Mouse (Mus musculus) embryonic facial prominence, embryonic 11.5 days (tissue): ENCODE data around the gene Amph. TPM values are rescaled to one million over a fixed set of nuclear protein-coding genes. Genes with fewer than 3 reads are reported as not detected.
"Not testable (repeated sequence)": the region's sequence is repeated elsewhere in the genome, so short reads cannot be mapped to it uniquely, and the experiment has no call there.

Experiments used
- ATAC-seq: fragments of 200-750 bp; cut with Nextera tagmentation; replicated peaks from 2 replicates; pipeline ENCODE4 v1.8.0; 2017; ENCODE audit warnings: low read depth; ENCODE audit not compliant: insufficient number of reproducible peaks, low FRiP score, low TSS enrichment
- DNase-seq: peaks from one replicate; pipeline ENCODE4 v3.0.0-alpha.2; 2015; ENCODE audit warnings: low spot score
- H3K27ac ChIP-seq: fragments of 300-500 bp; sonication (generic); replicated peaks from 2 replicates; pipeline ENCODE4 v1.5.1; 2014; ENCODE audit warnings: mild to moderate bottlenecking, low read depth, low read length, control low read depth
- H3K27me3 ChIP-seq: fragments of 300-500 bp; sonication (generic); 2 replicates; pipeline ENCODE4 v1.6.1; 2014; ENCODE audit warnings: mild to moderate bottlenecking, low read length, moderate library complexity, mixed read lengths; ENCODE audit not compliant: control insufficient read depth, insufficient read depth
- H3K36me3 ChIP-seq: fragments of 300-500 bp; sonication (generic); replicated peaks from 2 replicates; pipeline ENCODE4 v1.6.1; 2014; ENCODE audit warnings: low read depth, mild to moderate bottlenecking, low read length, moderate library complexity, mixed read lengths; ENCODE audit not compliant: control insufficient read depth, insufficient read depth
- H3K4me1 ChIP-seq: fragments of 300-500 bp; sonication (generic); 2 replicates; pipeline ENCODE4 v1.6.1; 2014; ENCODE audit warnings: low read length, mixed read lengths; ENCODE audit not compliant: control insufficient read depth, insufficient read depth
- H3K4me2 ChIP-seq: fragments of 300-500 bp; sonication (generic); 2 replicates; pipeline ENCODE4 v1.6.1; 2014; ENCODE audit warnings: low read depth, mild to moderate bottlenecking, control low read depth, low read length, moderate library complexity
- H3K4me3 ChIP-seq: fragments of 300-500 bp; sonication (generic); 2 replicates; pipeline ENCODE4 v1.5.1; 2014; ENCODE audit warnings: low read depth, low read length, control low read depth
- H3K9ac ChIP-seq: fragments of 300-500 bp; sonication (generic); replicated peaks from 2 replicates; pipeline ENCODE4 v1.6.1; 2014; ENCODE audit warnings: mild to moderate bottlenecking, control low read depth, low read length
- H3K9me3 ChIP-seq: fragments of 300-500 bp; sonication (generic); replicated peaks from 2 replicates; pipeline ENCODE4 v1.6.1; 2016; ENCODE audit warnings: mild to moderate bottlenecking, low read length, inconsistent platforms, mixed read lengths; ENCODE audit not compliant: control insufficient read depth
- WGBS: fragments of 180-500 bp; shearing (Covaris S2); extraction: QIAGEN DNeasy Blood & Tissue Kit; methylation state at CpG from one replicate; pipeline ENCODE4 v1.1.7; 2014; 5-methylcytosine and 5-hydroxymethylcytosine counted together
- polyA plus RNA-seq: library from polyadenylated mRNA; unstranded; fragments of >200 nt; fragmentation: Nextera tagmentation; extraction: Ambion mirVana; gene quantifications from 2 replicates; pipeline ENCODE4 v1.2.1, GENCODE M21; 2014

Amph gene
- polyA plus RNA-seq, 1 experiment from 2014 or later = 3.6 TPM

DNA sequence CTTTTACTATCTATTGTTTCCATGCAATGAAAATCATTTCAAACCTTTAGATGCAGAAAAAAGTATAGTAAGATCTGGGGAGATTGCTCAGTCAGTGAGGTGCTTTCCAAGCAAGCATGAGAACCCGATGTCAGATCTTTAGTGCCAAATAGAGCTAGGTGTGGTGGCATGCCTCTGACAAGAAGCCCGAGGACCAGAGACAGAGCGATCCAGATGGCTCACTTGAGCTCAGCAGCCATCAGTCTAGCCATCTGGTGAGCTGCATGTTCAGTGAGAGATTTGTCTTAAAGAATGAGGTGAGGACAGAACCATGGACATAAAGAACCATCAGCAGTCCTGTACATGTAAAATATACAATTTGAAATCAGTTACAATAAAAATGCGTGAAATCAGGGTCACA is 149.1 kb downstream of the Amph start:
- DNase-seq (no peak), ATAC-seq (no peak)
- Histone ChIP-seq H3K27ac (no peak overlapping the region), H3K4me2 (no peak overlapping the region), H3K27me3 (no peaks in the 10 kb centered on the region), H3K9ac (no peak overlapping the region), H3K4me1 (no peaks in the 10 kb centered on the region), H3K4me3 (no peak overlapping the region), H3K36me3 (no peaks in the 10 kb centered on the region), H3K9me3 (no peaks in the 10 kb centered on the region)
- WGBS = 87% methylated on average over 4 of the region's 4 CpGs

DNA sequence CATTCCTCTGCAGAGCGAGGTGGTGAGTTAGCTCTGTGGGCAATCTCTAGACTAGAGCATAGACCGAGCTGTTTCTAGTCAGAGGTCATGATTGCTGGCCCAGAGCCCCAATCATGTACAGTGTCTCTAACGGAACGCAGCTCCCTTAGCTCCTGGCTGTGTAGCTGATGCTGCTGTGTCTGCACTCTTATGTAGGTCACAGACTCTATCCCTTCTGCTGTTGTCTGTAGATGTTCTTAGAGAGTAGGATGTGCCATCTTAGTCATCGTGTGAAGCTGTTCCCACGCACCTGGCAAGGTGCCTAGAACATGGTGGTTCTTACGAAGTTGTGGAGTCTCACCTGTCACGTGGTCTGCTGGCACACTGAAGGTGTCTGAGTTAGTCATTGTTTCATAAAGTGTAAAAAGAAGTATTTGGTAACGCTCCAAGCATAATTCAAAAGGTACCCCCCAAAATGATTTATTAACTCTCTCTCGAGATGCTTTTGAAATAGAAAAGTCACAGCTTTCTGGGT is 153.9 kb downstream of the Amph start:
- Histone ChIP-seq H3K4me1 (no peaks in the 10 kb centered on the region), H3K4me2 (no peak overlapping the region), H3K9me3 (no peaks in the 10 kb centered on the region), H3K4me3 (no peak overlapping the region), H3K27ac (no peak overlapping the region), H3K36me3 (no peaks in the 10 kb centered on the region), H3K27me3 (no peaks in the 10 kb centered on the region), H3K9ac (no peak overlapping the region)
- no peak for ATAC-seq
- WGBS = 87% methylated on average over 10 of the region's 10 CpGs
- no peak for DNase-seq

DNA sequence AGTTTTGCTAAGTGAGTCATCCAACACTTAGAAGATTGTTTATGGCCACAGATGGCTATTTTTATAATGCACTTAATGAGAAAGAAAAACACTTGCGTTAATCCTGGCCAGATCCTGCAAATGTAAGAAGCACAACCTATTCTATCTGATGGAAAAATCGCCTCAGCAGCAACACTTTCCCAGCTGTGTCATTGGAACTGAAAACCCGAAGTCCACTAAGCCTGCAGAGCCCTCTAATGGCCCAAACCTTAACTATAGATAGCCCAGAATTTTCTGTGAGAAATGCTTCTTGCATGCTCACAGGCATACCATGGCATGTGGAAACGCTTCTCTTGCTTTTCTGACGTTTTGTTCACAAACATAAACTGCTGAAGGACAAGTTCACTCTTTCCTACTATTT is 158.4 kb downstream of the Amph start:
- Histone ChIP-seq H3K9ac (no peak overlapping the region), H3K27ac (no peak overlapping the region), H3K9me3 (no peaks in the 10 kb centered on the region), H3K27me3 (no peaks in the 10 kb centered on the region), H3K4me2 (no peak overlapping the region), H3K4me1 (no peaks in the 10 kb centered on the region), H3K36me3 (no peaks in the 10 kb centered on the region), H3K4me3 (no peak overlapping the region)
- ATAC-seq = no peak
- peak; percentile 3 for DNase-seq
- 58% methylated on average over 5 of the region's 5 CpGs for whole genome bisulfite sequencing

DNA sequence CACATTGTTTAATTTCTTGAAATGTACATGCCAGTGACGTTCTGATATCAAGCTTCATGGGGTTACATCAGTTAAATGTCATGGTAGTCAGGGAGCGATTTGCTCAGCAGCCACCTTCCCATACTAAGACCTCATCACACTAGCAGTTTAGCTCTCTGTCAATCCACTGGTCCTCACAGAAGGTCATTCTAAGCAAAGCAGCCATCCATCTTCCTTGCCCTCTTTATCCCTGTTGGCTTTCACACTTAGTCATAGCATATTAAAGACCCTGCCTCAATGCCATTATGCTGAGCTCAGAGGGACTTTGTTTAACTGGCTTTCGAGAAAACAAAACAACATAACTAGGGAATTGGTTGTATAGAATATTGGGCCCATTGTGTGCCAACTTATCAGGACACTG is 161.3 kb downstream of the Amph start:
- WGBS = 78% methylated on average over 3 of the region's 3 CpGs
- Histone ChIP-seq H3K9me3 (no peaks in the 10 kb centered on the region), H3K27ac (no peak overlapping the region), H3K27me3 (no peaks in the 10 kb centered on the region), H3K9ac (no peak overlapping the region), H3K4me1 (no peaks in the 10 kb centered on the region), H3K4me3 (no peak overlapping the region), H3K4me2 (no peak overlapping the region), H3K36me3 (no peaks in the 10 kb centered on the region)
- no peak for ATAC-seq
- DNase-seq = no peak

DNA sequence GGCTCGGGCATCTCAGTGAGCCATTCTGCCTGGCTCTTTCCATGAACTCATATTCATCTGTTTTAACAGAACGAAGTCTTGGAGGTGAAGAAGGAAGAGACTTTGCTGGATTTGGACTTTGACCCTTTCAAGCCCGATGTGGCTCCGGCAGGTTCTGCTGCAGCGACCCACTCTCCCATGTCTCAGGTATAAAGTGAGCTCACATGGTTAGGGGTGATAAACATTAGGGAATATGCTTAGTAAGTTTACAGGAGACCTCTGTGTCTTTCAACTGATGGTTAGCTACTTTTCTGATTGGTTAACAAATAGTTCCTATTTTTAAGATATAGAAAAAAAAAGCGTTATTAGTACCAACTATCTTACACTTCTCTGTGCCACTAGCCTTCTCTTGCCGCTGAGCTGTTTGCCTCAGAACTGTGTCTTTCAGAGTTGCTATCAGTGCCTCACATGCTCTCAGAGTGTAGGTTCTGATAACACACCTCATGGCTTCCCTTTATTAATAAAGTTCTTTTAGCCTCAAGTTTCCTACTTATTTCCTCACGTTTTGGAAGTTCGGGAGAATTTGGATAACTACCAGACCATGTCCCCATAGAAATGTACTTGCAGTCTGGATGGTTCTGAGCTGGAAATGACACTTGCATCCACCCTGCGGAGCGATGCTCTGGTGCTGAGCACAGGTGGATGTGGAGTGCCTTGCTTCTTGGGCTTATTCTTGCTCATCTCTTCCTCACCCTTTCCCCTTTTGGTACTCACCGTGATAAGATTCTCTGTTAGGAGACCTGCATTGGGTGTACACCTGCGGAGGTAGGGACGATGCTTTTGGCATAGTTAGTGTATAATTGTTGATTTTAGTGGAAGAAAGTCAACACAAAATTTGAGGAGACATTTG is 165.3 kb downstream of the Amph start:
- no peaks in the 10 kb centered on the region for H3K4me1 ChIP-seq
- no peaks in the 10 kb centered on the region for H3K27me3 ChIP-seq
- no peak for ATAC-seq
- H3K9ac ChIP-seq = no peak overlapping the region
- DNase-seq = no peak
- H3K9me3 ChIP-seq = no peaks in the 10 kb centered on the region
- H3K27ac ChIP-seq = no peak overlapping the region
- no peak overlapping the region for H3K4me2 ChIP-seq
- H3K36me3 ChIP-seq = no peaks in the 10 kb centered on the region
- H3K4me3 ChIP-seq = no peak overlapping the region
- WGBS = 92% methylated on average over 14 of the region's 14 CpGs

DNA sequence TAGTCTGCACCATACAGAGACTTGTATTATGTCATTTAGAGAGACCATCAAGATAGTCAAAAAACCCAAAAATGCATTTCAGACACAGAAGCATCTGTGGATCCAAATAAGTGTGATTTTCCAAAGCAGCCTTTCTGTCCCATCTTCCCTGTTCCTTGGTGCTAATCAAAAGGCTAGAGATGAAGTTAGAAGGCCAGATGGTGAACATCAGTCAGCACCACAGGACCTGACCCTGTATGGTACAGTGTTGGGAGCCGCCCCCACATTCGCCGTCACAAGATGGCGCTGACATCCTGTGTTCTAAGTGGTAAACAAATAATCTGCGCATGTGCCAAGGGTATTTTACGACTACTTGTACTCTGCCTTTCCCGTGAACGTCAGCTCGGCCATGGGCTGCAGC is 166.8 kb downstream of the Amph start:
- H3K27me3 ChIP-seq, H3K9ac ChIP-seq, H3K4me3 ChIP-seq, H3K4me2 ChIP-seq, H3K27ac ChIP-seq, H3K36me3 ChIP-seq, ATAC-seq, H3K4me1 ChIP-seq, H3K9me3 ChIP-seq, DNase-seq: not testable (repeated sequence)
- 96% methylated on average over 4 of the region's 9 CpGs for WGBS

DNA sequence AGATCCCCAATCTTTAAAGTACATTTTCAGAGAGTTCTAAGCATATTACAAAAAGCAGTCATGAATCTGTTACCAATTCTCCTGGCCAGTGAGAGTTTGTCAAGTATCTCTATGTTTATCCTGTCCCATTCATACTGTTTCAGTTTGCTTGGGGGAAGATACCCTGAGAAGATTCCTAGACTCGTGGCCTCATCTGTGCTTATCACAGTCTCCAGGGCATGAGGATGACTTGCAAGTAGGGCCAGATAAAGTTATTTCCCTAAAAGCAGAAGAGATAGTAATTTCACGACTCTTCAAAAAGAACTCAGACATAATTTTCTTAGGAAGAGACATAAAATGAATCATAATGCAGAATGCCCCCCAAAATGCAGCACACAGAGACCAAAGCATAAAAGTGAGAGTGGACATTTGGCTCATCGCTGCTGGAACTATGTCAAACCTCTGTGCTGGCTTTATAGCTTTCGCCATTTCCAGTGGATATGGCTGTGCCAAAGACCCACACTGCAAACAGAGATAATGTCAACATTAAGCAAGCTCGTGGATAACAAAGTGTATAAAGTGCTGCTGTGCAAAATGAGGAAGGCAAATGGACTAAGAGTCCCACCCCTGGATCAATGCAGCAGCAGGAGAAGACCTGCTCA is 179.0 kb downstream of the Amph start:
- no peak for DNase-seq
- H3K9me3 ChIP-seq = no peaks in the 10 kb centered on the region

DNA sequence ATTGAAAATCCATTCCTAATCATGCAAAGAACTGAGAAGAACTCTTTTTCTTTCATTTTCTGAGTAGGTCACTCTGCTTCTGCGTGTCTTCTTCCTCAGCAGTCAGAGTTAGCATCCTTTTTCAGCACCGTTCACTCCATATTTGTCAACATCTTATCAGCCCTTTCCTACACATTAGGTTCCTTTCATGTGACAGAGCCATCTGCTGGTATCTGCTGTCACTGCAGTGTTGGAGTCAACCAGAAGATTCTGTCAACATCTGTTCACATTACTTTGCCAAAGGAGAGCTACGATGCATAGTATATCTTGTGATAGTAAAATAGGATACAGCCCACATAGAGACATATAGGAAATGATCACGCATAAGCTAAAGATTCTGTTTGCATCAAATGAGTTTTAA is 185.8 kb downstream of the Amph start:
- WGBS = 45% methylated on average over 4 of the region's 4 CpGs
- Histone ChIP-seq H3K4me1 (no peaks in the 10 kb centered on the region), H3K36me3 (no peaks in the 10 kb centered on the region), H3K9ac (no peak overlapping the region), H3K4me2 (no peak overlapping the region), H3K4me3 (no peak overlapping the region), H3K27me3 (no peaks in the 10 kb centered on the region), H3K27ac (no peak overlapping the region), H3K9me3 (no peaks in the 10 kb centered on the region)
- DNase-seq = peak; percentile 60
- no peak for ATAC-seq

More for the DNA sequence above, 179.0 kb downstream of the Amph start:
- Histone ChIP-seq H3K36me3 (no peaks in the 10 kb centered on the region), H3K4me3 (no peak overlapping the region), H3K4me2 (no peak overlapping the region), H3K9ac (no peak overlapping the region), H3K27me3 (no peaks in the 10 kb centered on the region), H3K4me1 (no peaks in the 10 kb centered on the region), H3K27ac (no peak overlapping the region)
- WGBS = 79% methylated on average over 5 of the region's 5 CpGs
- no peak for ATAC-seq
